Mouse (Mus musculus) intestine, postnatal 0 days (tissue): ENCODE measurements around the gene Vps35. TPM values are rescaled to one million over a fixed set of nuclear protein-coding genes. Genes with fewer than 3 reads are reported as not detected.

Experiments used
- ATAC-seq: fragments of 200-750 bp; cut with Nextera tagmentation; 2 replicates; pipeline ENCODE4 v1.8.0; 2017; ENCODE audit warnings: mild to moderate bottlenecking, moderate TSS enrichment, moderate library complexity
- H3K27ac ChIP-seq: fragments of 300-500 bp; sonication (generic); 2 replicates; pipeline ENCODE4 v1.5.1; 2014; ENCODE audit warnings: mild to moderate bottlenecking, low read depth, low read length, moderate library complexity
- H3K27me3 ChIP-seq: fragments of 300-500 bp; sonication (generic); replicated peaks from 2 replicates; pipeline ENCODE4 v1.6.1; 2014; ENCODE audit warnings: low read length, mixed read lengths; ENCODE audit not compliant: control insufficient read depth, insufficient read depth
- H3K36me3 ChIP-seq: fragments of 300-500 bp; sonication (generic); 2 replicates; pipeline ENCODE4 v1.6.1; 2014; ENCODE audit warnings: mild to moderate bottlenecking, moderate library complexity; ENCODE audit not compliant: control insufficient read depth, insufficient read depth
- H3K4me1 ChIP-seq: fragments of 300-500 bp; sonication (generic); replicated peaks from 2 replicates; pipeline ENCODE4 v1.6.1; 2014; ENCODE audit warnings: antibody characterized with exemption, low read length, mixed read lengths; ENCODE audit not compliant: control insufficient read depth, insufficient read depth
- H3K4me2 ChIP-seq: fragments of 300-500 bp; sonication (generic); replicated peaks from 2 replicates; pipeline ENCODE4 v1.6.1; 2014; ENCODE audit warnings: low read depth, mild to moderate bottlenecking, moderate library complexity
- H3K4me3 ChIP-seq: fragments of 300-500 bp; sonication (generic); 2 replicates; pipeline ENCODE4 v1.5.1; 2014; ENCODE audit warnings: low read depth, low read length
- H3K9ac ChIP-seq: fragments of 300-500 bp; sonication (generic); 2 replicates; pipeline ENCODE4 v1.6.1; 2014; ENCODE audit warnings: mild to moderate bottlenecking, low read depth, low read length
- H3K9me3 ChIP-seq: fragments of 300-500 bp; sonication (generic); 2 replicates; pipeline ENCODE4 v1.6.1; 2016; ENCODE audit warnings: mixed run types; ENCODE audit not compliant: control insufficient read depth
- CTCF ChIP-seq: sonication (generic); IDR thresholded peaks from 2 replicates; pipeline ENCODE4 v1.5.1; 2016; ENCODE audit warnings: low read depth, mild to moderate bottlenecking, control low read depth, antibody characterized with exemption, moderate library complexity
- WGBS: fragments of 180-500 bp; shearing (Covaris S2); extraction: QIAGEN DNeasy Blood & Tissue Kit; methylation state at CpG from one replicate; pipeline ENCODE4 v1.1.7; 2014; 5-methylcytosine and 5-hydroxymethylcytosine counted together
- polyA plus RNA-seq: library from polyadenylated mRNA; unstranded; fragments of >200 nt; fragmentation: Nextera tagmentation; extraction: Ambion mirVana; gene quantifications from 2 replicates; pipeline ENCODE4 v1.2.1, GENCODE M21; 2015

Gene Vps35
- 124 and 133 TPM in 2 replicates for polyA plus RNA-seq

GRCm38 (mm10) chr8:85299434-85300077 lies at the start of gene Vps35, which contains the start of gene Orc6:
Gene Vps35, minus strand, starts transcription at chr8:85299802.
Gene Orc6, plus strand, starts transcription at chr8:85299632.
- WGBS: under 1% methylated on average over 63 of the region's 63 CpGs
- Histone ChIP-seq H3K27ac (peak within 1 kb of the TSS; percentile 96), H3K4me2 (peak within 1 kb of the TSS; percentile 82), H3K27me3 (no peaks in the 10 kb centered on the region), H3K9ac (peak within 1 kb of the TSS; percentile 95), H3K36me3 (peaks cover 5% of the 10 kb centered on the region; the same call in 1 of the 2 replicates), H3K9me3 (no peaks in the 10 kb centered on the region), H3K4me1 (peaks cover 12% of the 10 kb centered on the region), H3K4me3 (peak within 1 kb of the TSS; percentile 98)
- peak; percentile 97 for ATAC-seq
- TF ChIP-seq CTCF: no peak

GRCm38 (mm10) chr8:85339871-85340573 lies 40.4 kb upstream of the Vps35 start:
- peak; percentile 23 for ATAC-seq
- no peak overlapping the region for H3K9ac ChIP-seq

GRCm38 (mm10) chr8:85337681-85338080 lies 38.1 kb upstream of the Vps35 start:
- Histone ChIP-seq H3K4me3 (no peak overlapping the region), H3K9me3 (no peaks in the 10 kb centered on the region), H3K27ac (peak overlapping the region; percentile 57; the same call in 1 of the 2 replicates), H3K9ac (no peak overlapping the region), H3K36me3 (no peaks in the 10 kb centered on the region), H3K4me1 (peaks cover 11% of the 10 kb centered on the region), H3K27me3 (no peaks in the 10 kb centered on the region), H3K4me2 (no peak overlapping the region)
- no peak for ATAC-seq
- 43% methylated on average over 4 of the region's 4 CpGs for WGBS
- no peak for TF ChIP-seq CTCF

More at GRCm38 (mm10) chr8:85339871-85340573, 40.4 kb upstream of the Vps35 start:
- H3K4me2 ChIP-seq: no peak overlapping the region
- H3K27me3 ChIP-seq: no peaks in the 10 kb centered on the region
- no peak overlapping the region for H3K4me3 ChIP-seq
- WGBS: 64% methylated on average over 5 of the region's 5 CpGs
- no peak overlapping the region for H3K27ac ChIP-seq
- no peaks in the 10 kb centered on the region for H3K36me3 ChIP-seq
- no peaks in the 10 kb centered on the region for H3K9me3 ChIP-seq
- peaks cover 11% of the 10 kb centered on the region for H3K4me1 ChIP-seq
- no peak for TF ChIP-seq CTCF

- Histone ChIP-seq H3K9me3 (no peaks in the 10 kb centered on the region), H3K4me3 (no peak overlapping the region; the same call in 1 of the 2 replicates), H3K4me2 (peak overlapping the region; percentile 52), H3K9ac (no peak overlapping the region), H3K36me3 (no peaks in the 10 kb centered on the region), H3K27ac (peak overlapping the region; percentile 73), H3K27me3 (no peaks in the 10 kb centered on the region), H3K4me1 (peaks cover 11% of the 10 kb centered on the region)
- ATAC-seq: peak; percentile 74
- no peak for TF ChIP-seq CTCF
- WGBS: 31% methylated on average over 6 of the region's 6 CpGs
These were observed 36.8 kb upstream of the Vps35 start for GRCm38 (mm10) chr8:85336211-85336933.

GRCm38 (mm10) chr8:85335105-85335504 lies 35.5 kb upstream of the Vps35 start:
- H3K9me3 ChIP-seq: no peaks in the 10 kb centered on the region
- H3K4me2 ChIP-seq: peak overlapping the region; percentile 52
- no peak overlapping the region for H3K9ac ChIP-seq
- H3K36me3 ChIP-seq: no peaks in the 10 kb centered on the region
- ATAC-seq: 0 out of 2 replicates have a peak, but pooled peaks have one; percentile 44
- peak overlapping the region; percentile 73; the same call in 1 of the 2 replicates for H3K27ac ChIP-seq
- no peak for TF ChIP-seq CTCF
- H3K27me3 ChIP-seq: no peaks in the 10 kb centered on the region
- H3K4me3 ChIP-seq: no peak overlapping the region
- peaks cover 11% of the 10 kb centered on the region for H3K4me1 ChIP-seq

DNA sequence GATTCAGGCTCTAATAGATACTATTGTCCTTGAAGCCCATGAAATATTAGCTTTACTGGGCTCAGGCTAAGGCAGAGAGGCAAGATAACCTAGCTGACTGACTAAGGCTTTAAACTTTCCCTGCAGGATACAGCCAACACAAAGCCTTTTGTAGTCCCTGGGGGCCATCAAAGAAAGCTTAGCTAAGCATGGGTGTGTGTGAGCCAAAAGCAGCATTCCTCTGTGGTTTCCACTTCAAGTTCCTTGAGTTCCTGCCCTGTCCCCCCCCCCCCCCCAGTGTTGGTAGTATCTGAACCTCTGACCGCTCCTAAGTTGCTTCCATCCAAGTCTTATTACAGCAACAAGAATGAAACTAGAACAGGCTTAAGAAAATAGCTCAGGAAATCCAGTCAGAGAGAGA lies 29.9 kb upstream of the Vps35 start:
- H3K27me3 ChIP-seq: no peaks in the 10 kb centered on the region
- H3K27ac ChIP-seq: no peak overlapping the region
- 85% methylated on average over 1 of the region's 1 CpGs for WGBS
- ATAC-seq: no peak
- H3K4me3 ChIP-seq: no peak overlapping the region
- no peaks in the 10 kb centered on the region for H3K4me1 ChIP-seq
- no peaks in the 10 kb centered on the region for H3K36me3 ChIP-seq
- no peak overlapping the region for H3K4me2 ChIP-seq
- TF ChIP-seq CTCF: no peak
- H3K9ac ChIP-seq: no peak overlapping the region
- no peaks in the 10 kb centered on the region for H3K9me3 ChIP-seq
